Mouse (Mus musculus) testis, adult 2 months (tissue): Measurements from ENCODE around the gene Pfn3.

ENCODE experiments used
- CTCF ChIP-seq: fragments of 200-500 bp; IDR thresholded peaks from 2 replicates; pipeline ENCODE4 v1.5.1; 2012; ENCODE audit warnings: low read depth, mild to moderate bottlenecking, inconsistent platforms, low read length, moderate library complexity; ENCODE audit not compliant: control insufficient read depth, insufficient read depth, insufficient replicate concordance
- POLR2A ChIP-seq: fragments of 200-500 bp; IDR thresholded peaks from 2 replicates; pipeline ENCODE4 v1.6.1; 2012; ENCODE audit warnings: low read depth, mild to moderate bottlenecking, inconsistent platforms, low read length, moderate library complexity; ENCODE audit not compliant: control insufficient read depth

DNA sequence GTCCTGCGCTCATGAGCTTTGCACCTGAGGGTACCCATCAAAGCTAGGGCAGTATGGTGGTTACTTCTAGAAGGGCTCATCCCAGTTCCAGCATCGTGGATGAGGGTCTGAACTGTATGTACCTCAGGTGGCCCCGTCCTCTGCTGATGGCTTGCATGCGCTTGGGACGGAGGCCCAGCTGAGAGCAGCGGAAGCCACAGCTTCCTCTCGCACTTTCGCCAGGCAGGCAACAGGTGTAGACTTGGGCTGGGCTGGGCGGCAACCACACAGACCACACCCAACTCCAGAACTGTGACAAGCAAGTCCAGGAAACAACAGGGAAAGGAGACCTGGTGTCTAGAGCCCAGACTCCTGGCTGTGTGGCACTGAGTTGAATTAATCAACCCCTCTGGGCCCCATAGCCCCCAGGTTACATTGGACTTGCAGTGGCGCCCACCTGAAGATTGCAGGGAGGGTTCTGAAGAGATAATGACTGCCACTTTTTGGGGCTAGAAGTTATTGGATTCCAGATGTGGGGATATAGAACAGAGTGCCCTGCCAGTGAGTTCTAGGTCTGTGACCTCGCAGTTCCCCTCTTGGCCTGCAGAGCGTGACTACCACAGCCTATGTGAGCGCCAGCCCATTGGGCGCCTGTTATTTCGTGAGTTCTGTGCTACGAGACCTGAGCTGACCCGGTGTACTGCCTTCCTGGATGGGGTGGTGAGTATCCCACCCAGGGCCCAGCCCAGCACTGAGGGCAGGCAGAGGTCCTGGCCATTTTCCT, 34.8 kb upstream of the Pfn3 start:
- TF ChIP-seq CTCF, result no peak
- no peak for TF ChIP-seq POLR2A
